Mouse (Mus musculus) heart, embryonic 13.5 days (tissue): Measurements from ENCODE around the gene Evpl. TPM values are rescaled to one million over a fixed set of nuclear protein-coding genes. Genes with fewer than 3 reads are reported as not detected.
A peak's percentile ranks its signal among the peaks of the same experiment; 100 is the strongest.

Experiments
- ATAC-seq: fragments of 200-750 bp; cut with Nextera tagmentation; 2 replicates; pipeline ENCODE4 v1.8.0; 2017; ENCODE audit warnings: moderate TSS enrichment; ENCODE audit not compliant: insufficient number of reproducible peaks, low FRiP score, low TSS enrichment; ENCODE audit errors: extremely low read depth
- H3K27ac ChIP-seq: fragments of 300-500 bp; sonication (generic); replicated peaks from 2 replicates; pipeline ENCODE4 v1.5.1; 2015; ENCODE audit warnings: moderate library complexity, mild to moderate bottlenecking, inconsistent platforms
- H3K27me3 ChIP-seq: fragments of 300-500 bp; sonication (generic); replicated peaks from 2 replicates; pipeline ENCODE4 v1.6.1; 2015; ENCODE audit warnings: mild to moderate bottlenecking, inconsistent platforms
- H3K36me3 ChIP-seq: fragments of 300-500 bp; sonication (generic); 2 replicates; pipeline ENCODE4 v1.6.1; 2015; ENCODE audit warnings: mild to moderate bottlenecking, inconsistent platforms
- H3K4me1 ChIP-seq: fragments of 300-500 bp; sonication (generic); 2 replicates; pipeline ENCODE4 v1.6.1; 2015; ENCODE audit warnings: inconsistent platforms
- H3K4me2 ChIP-seq: fragments of 300-500 bp; sonication (generic); 2 replicates; pipeline ENCODE4 v1.6.1; 2015; ENCODE audit warnings: inconsistent platforms, mild to moderate bottlenecking, moderate library complexity
- H3K4me3 ChIP-seq: fragments of 300-500 bp; sonication (generic); 2 replicates; pipeline ENCODE4 v1.5.1; 2015; ENCODE audit warnings: moderate library complexity, mild to moderate bottlenecking, inconsistent platforms
- H3K9ac ChIP-seq: fragments of 300-500 bp; sonication (generic); 2 replicates; pipeline ENCODE4 v1.6.1; 2015; ENCODE audit warnings: inconsistent platforms, mild to moderate bottlenecking, moderate library complexity
- H3K9me3 ChIP-seq: fragments of 300-500 bp; sonication (generic); 2 replicates; pipeline ENCODE4 v1.6.1; 2016; ENCODE audit warnings: inconsistent platforms
- WGBS: fragments of 180-500 bp; shearing (Covaris S2); methylation state at CpG from one replicate; pipeline ENCODE4 v1.1.7; 2015; ENCODE audit warnings: mixed read lengths; 5-methylcytosine and 5-hydroxymethylcytosine counted together
- polyA plus RNA-seq: library from polyadenylated mRNA; unstranded; fragments of >200 nt; fragmentation: Nextera tagmentation; extraction: Ambion mirVana; gene quantifications from 2 replicates; pipeline ENCODE4 v1.2.1, GENCODE M21; 2015

Evpl gene
- polyA plus RNA-seq, 1 experiment from 2014 or later: 0.48 TPM

- H3K4me3 ChIP-seq: no peak overlapping the region
- no peak overlapping the region for H3K4me2 ChIP-seq
- WGBS: 90% methylated on average over 6 of the region's 6 CpGs
- no peak overlapping the region for H3K27ac ChIP-seq
- H3K36me3 ChIP-seq: peaks cover 16% of the 10 kb centered on the region
- H3K9me3 ChIP-seq: no peaks in the 10 kb centered on the region
- ATAC-seq: no peak
- no peaks in the 10 kb centered on the region for H3K27me3 ChIP-seq
- no peak overlapping the region for H3K9ac ChIP-seq
- H3K4me1 ChIP-seq: peaks cover 1% of the 10 kb centered on the region
Measured at GRCm38 (mm10) chr11:116212847-116213246, 25.0 kb downstream of the Evpl start.

- Histone ChIP-seq H3K9ac (no peak overlapping the region), H3K36me3 (peaks cover 37% of the 10 kb centered on the region), H3K4me3 (no peak overlapping the region), H3K27ac (no peak overlapping the region), H3K4me1 (no peaks in the 10 kb centered on the region), H3K27me3 (no peaks in the 10 kb centered on the region), H3K9me3 (no peaks in the 10 kb centered on the region), H3K4me2 (no peak overlapping the region)
- 76% methylated on average over 5 of the region's 5 CpGs for WGBS
- ATAC-seq: no peak
Measured at GRCm38 (mm10) chr11:116210696-116211095, 27.2 kb downstream of the Evpl start.

GRCm38 (mm10) chr11:116209257-116209656, 28.6 kb downstream of the Evpl start:
- WGBS: 80% methylated on average over 8 of the region's 8 CpGs
- H3K27me3 ChIP-seq: no peaks in the 10 kb centered on the region
- no peak overlapping the region for H3K27ac ChIP-seq
- H3K9me3 ChIP-seq: no peaks in the 10 kb centered on the region
- H3K4me2 ChIP-seq: no peak overlapping the region
- H3K36me3 ChIP-seq: peaks cover 47% of the 10 kb centered on the region
- no peaks in the 10 kb centered on the region for H3K4me1 ChIP-seq
- ATAC-seq: no peak
- H3K9ac ChIP-seq: no peak overlapping the region
- H3K4me3 ChIP-seq: no peak overlapping the region

GRCm38 (mm10) chr11:116208660-116209059, 29.2 kb downstream of the Evpl start:
- WGBS: 79% methylated on average over 3 of the region's 3 CpGs
- Histone ChIP-seq H3K4me3 (no peak overlapping the region), H3K36me3 (peaks cover 45% of the 10 kb centered on the region), H3K27ac (no peak overlapping the region), H3K4me1 (no peaks in the 10 kb centered on the region), H3K9ac (no peak overlapping the region), H3K9me3 (no peaks in the 10 kb centered on the region), H3K4me2 (no peak overlapping the region), H3K27me3 (no peaks in the 10 kb centered on the region)
- no peak for ATAC-seq

GRCm38 (mm10) chr11:116206678-116207077, 31.2 kb downstream of the Evpl start:
- no peak overlapping the region for H3K4me3 ChIP-seq
- no peaks in the 10 kb centered on the region for H3K9me3 ChIP-seq
- H3K36me3 ChIP-seq: peaks cover 49% of the 10 kb centered on the region
- WGBS: 71% methylated on average over 4 of the region's 4 CpGs
- H3K9ac ChIP-seq: no peak overlapping the region
- no peak for ATAC-seq
- H3K27me3 ChIP-seq: no peaks in the 10 kb centered on the region
- H3K4me1 ChIP-seq: no peaks in the 10 kb centered on the region
- no peak overlapping the region for H3K27ac ChIP-seq
- no peak overlapping the region for H3K4me2 ChIP-seq

GRCm38 (mm10) chr11:116203150-116203549, 34.7 kb downstream of the Evpl start:
- no peak overlapping the region for H3K4me3 ChIP-seq
- H3K9me3 ChIP-seq: no peaks in the 10 kb centered on the region
- WGBS: 92% methylated on average over 3 of the region's 3 CpGs
- no peak overlapping the region for H3K27ac ChIP-seq
- peaks cover 4% of the 10 kb centered on the region for H3K4me1 ChIP-seq
- H3K9ac ChIP-seq: no peak overlapping the region
- ATAC-seq: no peak
- no peaks in the 10 kb centered on the region for H3K27me3 ChIP-seq
- no peak overlapping the region for H3K4me2 ChIP-seq
- peaks cover 49% of the 10 kb centered on the region for H3K36me3 ChIP-seq

- ATAC-seq: no peak
- no peak overlapping the region for H3K9ac ChIP-seq
- no peaks in the 10 kb centered on the region for H3K9me3 ChIP-seq
- H3K27me3 ChIP-seq: no peaks in the 10 kb centered on the region
- no peak overlapping the region for H3K27ac ChIP-seq
- WGBS: 95% methylated on average over 2 of the region's 2 CpGs
- H3K4me1 ChIP-seq: peaks cover 17% of the 10 kb centered on the region
- H3K36me3 ChIP-seq: peaks cover 44% of the 10 kb centered on the region
- no peak overlapping the region for H3K4me3 ChIP-seq
- H3K4me2 ChIP-seq: no peak overlapping the region
Measured at GRCm38 (mm10) chr11:116201151-116201550, 36.7 kb downstream of the Evpl start.

- Histone ChIP-seq H3K9ac (peak within 1 kb of the TSS; percentile 92), H3K36me3 (peaks cover 39% of the 10 kb centered on the region), H3K9me3 (no peaks in the 10 kb centered on the region), H3K27me3 (no peaks in the 10 kb centered on the region), H3K27ac (peak within 1 kb of the TSS; percentile 97), H3K4me1 (peaks cover 31% of the 10 kb centered on the region), H3K4me2 (peak within 1 kb of the TSS; percentile 76), H3K4me3 (peak within 1 kb of the TSS; percentile 74)
- under 1% methylated on average over 62 of the region's 62 CpGs for WGBS
- ATAC-seq: peak; percentile 96
Measured at GRCm38 (mm10) chr11:116198639-116199531, 39.0 kb downstream of the Evpl start, which contains the start of the genes Ten1 and Acox1. Ten1 (plus strand) TSS chr11:116198855. Acox1 (minus strand) TSS chr11:116199045.

GRCm38 (mm10) chr11:116198132-116198531, 39.7 kb downstream of the Evpl start:
- H3K9ac ChIP-seq: peak overlapping the region; percentile 92
- H3K4me2 ChIP-seq: peak overlapping the region; percentile 76
- H3K4me1 ChIP-seq: peaks cover 31% of the 10 kb centered on the region
- peaks cover 32% of the 10 kb centered on the region for H3K36me3 ChIP-seq
- H3K27me3 ChIP-seq: no peaks in the 10 kb centered on the region
- 19% methylated on average over 13 of the region's 13 CpGs for WGBS
- peak overlapping the region; percentile 74 for H3K4me3 ChIP-seq
- peak overlapping the region; percentile 97 for H3K27ac ChIP-seq
- ATAC-seq: no peak
- no peaks in the 10 kb centered on the region for H3K9me3 ChIP-seq

GRCm38 (mm10) chr11:116197584-116197906, 40.3 kb downstream of the Evpl start:
- Histone ChIP-seq H3K27me3 (no peaks in the 10 kb centered on the region), H3K9ac (peak overlapping the region; percentile 92), H3K4me2 (peak overlapping the region; percentile 76), H3K4me1 (peaks cover 31% of the 10 kb centered on the region), H3K27ac (no peak overlapping the region), H3K36me3 (peaks cover 34% of the 10 kb centered on the region), H3K9me3 (no peaks in the 10 kb centered on the region), H3K4me3 (peak overlapping the region; percentile 74)
- ATAC-seq: no peak
- 90% methylated on average over 6 of the region's 6 CpGs for WGBS

GRCm38 (mm10) chr11:116196866-116197583, 40.9 kb downstream of the Evpl start:
- Histone ChIP-seq H3K4me3 (peak overlapping the region; percentile 74), H3K4me1 (peaks cover 31% of the 10 kb centered on the region), H3K4me2 (peak overlapping the region; percentile 76), H3K9me3 (no peaks in the 10 kb centered on the region), H3K27me3 (no peaks in the 10 kb centered on the region), H3K9ac (peak overlapping the region; percentile 92), H3K36me3 (peaks cover 31% of the 10 kb centered on the region), H3K27ac (no peak overlapping the region)
- no peak for ATAC-seq
- WGBS: 94% methylated on average over 18 of the region's 18 CpGs
